Mouse (Mus musculus) lung, postnatal 36 days (tissue): Measurements from ENCODE around the gene Sox8.

Experiments
- DNase-seq: peaks from one replicate; pipeline ENCODE4 v3.0.0; 2022; ENCODE audit warnings: mixed read lengths

Gene Sox8

GRCm38 (mm10) chr17:25555159-25555558, 15.3 kb downstream of the Sox8 start:
- no peak for DNase-seq

GRCm38 (mm10) chr17:25551313-25551712, 19.2 kb downstream of the Sox8 start:
- no peak for DNase-seq

GRCm38 (mm10) chr17:25550020-25550419, 20.5 kb downstream of the Sox8 start:
- DNase-seq: no peak

GRCm38 (mm10) chr17:25547026-25547425, 23.5 kb downstream of the Sox8 start:
- no peak for DNase-seq

- DNase-seq: no peak
These were observed 28.7 kb downstream of the Sox8 start for GRCm38 (mm10) chr17:25541768-25542167.

- no peak for DNase-seq
These were observed 29.8 kb downstream of the Sox8 start for GRCm38 (mm10) chr17:25540731-25541130.

GRCm38 (mm10) chr17:25538945-25539875, 31.3 kb downstream of the Sox8 start:
- DNase-seq: peak; percentile 20

- DNase-seq: no peak
These were observed 40.0 kb downstream of the Sox8 start for GRCm38 (mm10) chr17:25530357-25531022.

- DNase-seq: no peak
These were observed 48.4 kb downstream of the Sox8 start for GRCm38 (mm10) chr17:25522080-25522479.

- no peak for DNase-seq
These were observed 50.0 kb downstream of the Sox8 start for GRCm38 (mm10) chr17:25520492-25520891.

- DNase-seq: no peak
These were observed 51.0 kb downstream of the Sox8 start for GRCm38 (mm10) chr17:25519511-25519910.

- DNase-seq: no peak
These were observed 52.3 kb downstream of the Sox8 start for GRCm38 (mm10) chr17:25518144-25518543.

- DNase-seq: no peak
These were observed 54.2 kb downstream of the Sox8 start for GRCm38 (mm10) chr17:25516315-25516714.
